Mouse (Mus musculus) limb, embryonic 14.5 days (tissue): ENCODE data around the gene Retn. TPM values are rescaled to one million over a fixed set of nuclear protein-coding genes. Genes with fewer than 3 reads are reported as not detected.

Experiments used
- ATAC-seq: fragments of 200-750 bp; cut with Nextera tagmentation; 2 replicates; pipeline ENCODE4 v1.8.0; 2017; ENCODE audit warnings: low read depth, moderate number of reproducible peaks, moderate TSS enrichment; ENCODE audit not compliant: low FRiP score
- DNase-seq: peaks from one replicate; pipeline ENCODE4 v3.0.0-alpha.2; 2015; ENCODE audit warnings: low spot score
- H3K27ac ChIP-seq: fragments of 300-500 bp; sonication (generic); replicated peaks from 2 replicates; pipeline ENCODE4 v1.5.1; 2014; ENCODE audit warnings: low read depth, mild to moderate bottlenecking, low read length, moderate library complexity, mixed read lengths
- H3K27me3 ChIP-seq: fragments of 300-500 bp; sonication (generic); 2 replicates; pipeline ENCODE4 v1.6.1; 2014; ENCODE audit warnings: low read length, mixed read lengths; ENCODE audit not compliant: control insufficient read depth, insufficient read depth
- H3K36me3 ChIP-seq: fragments of 300-500 bp; sonication (generic); 2 replicates; pipeline ENCODE4 v1.6.1; 2014; ENCODE audit warnings: mild to moderate bottlenecking, low read length, moderate library complexity, mixed read lengths; ENCODE audit not compliant: control insufficient read depth, insufficient read depth
- H3K4me1 ChIP-seq: fragments of 300-500 bp; sonication (generic); 2 replicates; pipeline ENCODE4 v1.6.1; 2014; ENCODE audit warnings: antibody characterized with exemption, low read length, mixed read lengths; ENCODE audit not compliant: control insufficient read depth, insufficient read depth
- H3K4me2 ChIP-seq: fragments of 300-500 bp; sonication (generic); replicated peaks from 2 replicates; pipeline ENCODE4 v1.6.1; 2014; ENCODE audit warnings: low read depth, mild to moderate bottlenecking, low read length, moderate library complexity; ENCODE audit not compliant: severe bottlenecking
- H3K4me3 ChIP-seq: fragments of 300-500 bp; sonication (generic); replicated peaks from 2 replicates; pipeline ENCODE4 v1.5.1; 2014; ENCODE audit warnings: low read length
- H3K9ac ChIP-seq: fragments of 300-500 bp; sonication (generic); 2 replicates; pipeline ENCODE4 v1.6.1; 2014; ENCODE audit warnings: mild to moderate bottlenecking, low read depth, low read length, moderate library complexity; ENCODE audit not compliant: severe bottlenecking
- H3K9me3 ChIP-seq: fragments of 300-500 bp; sonication (generic); 2 replicates; pipeline ENCODE4 v1.6.1; 2016; ENCODE audit warnings: low read length; ENCODE audit not compliant: control insufficient read depth
- POLR2A ChIP-seq: fragments of 200-500 bp; IDR thresholded peaks from 2 replicates; pipeline ENCODE4 v1.8.0; 2012; ENCODE audit warnings: inconsistent platforms, mild to moderate bottlenecking, moderate library complexity, borderline replicate concordance; ENCODE audit not compliant: insufficient read depth, insufficient read length; ENCODE audit errors: extremely low read depth
- WGBS: fragments of 180-500 bp; shearing (Covaris S2); extraction: QIAGEN DNeasy Blood & Tissue Kit; methylation state at CpG from one replicate; pipeline ENCODE4 v1.1.7; 2014; 5-methylcytosine and 5-hydroxymethylcytosine counted together
- polyA plus RNA-seq, 2 experiments: library from polyadenylated mRNA; depleted of rRNA in 1 of 2; stranded (reverse) in 1 of 2; unstranded in 1 of 2; fragments of >200 nt; fragmentation: Nextera tagmentation in 1 of 2; extraction: Ambion mirVana in 1 of 2; gene quantifications; 2 replicates each; pipeline versions ENCODE4 v1.2.1 to v1.2.3; 2012 to 2014

Retn gene
- polyA plus RNA-seq, 2 experiments: 0.08 TPM; not detected in 1

DNA sequence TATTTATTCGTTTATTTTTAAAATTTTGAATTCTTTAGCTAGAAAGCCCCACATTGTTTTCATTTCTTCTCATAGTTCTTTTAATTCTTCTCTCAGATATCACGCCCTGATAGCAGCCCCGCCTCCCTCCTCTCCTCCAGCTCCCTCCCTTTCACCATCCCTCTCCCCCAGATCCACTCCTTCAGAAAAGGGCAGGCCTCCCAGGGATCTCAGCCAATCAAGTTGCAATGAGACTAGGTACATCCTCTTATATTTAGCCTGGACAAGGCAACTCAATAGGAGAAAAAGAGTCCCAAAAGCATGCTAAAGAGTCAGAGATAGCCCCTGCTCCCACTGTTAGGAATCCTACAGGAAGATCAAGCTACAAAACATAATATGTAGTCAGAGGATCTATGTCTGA is 19.1 kb downstream of the Retn start:
- no peak overlapping the region for H3K4me2 ChIP-seq
- H3K4me3 ChIP-seq: no peak overlapping the region
- 53% methylated on average over 3 of the region's 3 CpGs for WGBS
- peaks cover 10% of the 10 kb centered on the region for H3K36me3 ChIP-seq
- no peaks in the 10 kb centered on the region for H3K27me3 ChIP-seq
- no peak for TF ChIP-seq POLR2A
- DNase-seq (no peak), ATAC-seq (no peak)
- no peak overlapping the region for H3K27ac ChIP-seq
- no peaks in the 10 kb centered on the region for H3K9me3 ChIP-seq
- no peak overlapping the region for H3K9ac ChIP-seq
- H3K4me1 ChIP-seq: peaks cover 7% of the 10 kb centered on the region

- Histone ChIP-seq H3K4me2 (peak within 1 kb of the TSS; percentile 89), H3K27ac (peak within 1 kb of the TSS; percentile 88), H3K4me1 (peaks cover 7% of the 10 kb centered on the region), H3K4me3 (peak within 1 kb of the TSS; percentile 90), H3K9ac (peak within 1 kb of the TSS; percentile 97), H3K36me3 (peaks cover 26% of the 10 kb centered on the region), H3K9me3 (no peaks in the 10 kb centered on the region), H3K27me3 (no peaks in the 10 kb centered on the region)
- DNase-seq (peak; percentile 93), ATAC-seq (peak; percentile 90)
- WGBS: 2% methylated on average over 60 of the region's 61 CpGs
- 0 out of 2 replicates have a peak, but pooled peaks have one; percentile 50 for TF ChIP-seq POLR2A
Measured at GRCm38 (mm10) chr8:3676131-3676992, 20.8 kb downstream of the Retn start, which contains the start of gene Trappc5. Trappc5 (plus strand) TSS chr8:3676299.

DNA sequence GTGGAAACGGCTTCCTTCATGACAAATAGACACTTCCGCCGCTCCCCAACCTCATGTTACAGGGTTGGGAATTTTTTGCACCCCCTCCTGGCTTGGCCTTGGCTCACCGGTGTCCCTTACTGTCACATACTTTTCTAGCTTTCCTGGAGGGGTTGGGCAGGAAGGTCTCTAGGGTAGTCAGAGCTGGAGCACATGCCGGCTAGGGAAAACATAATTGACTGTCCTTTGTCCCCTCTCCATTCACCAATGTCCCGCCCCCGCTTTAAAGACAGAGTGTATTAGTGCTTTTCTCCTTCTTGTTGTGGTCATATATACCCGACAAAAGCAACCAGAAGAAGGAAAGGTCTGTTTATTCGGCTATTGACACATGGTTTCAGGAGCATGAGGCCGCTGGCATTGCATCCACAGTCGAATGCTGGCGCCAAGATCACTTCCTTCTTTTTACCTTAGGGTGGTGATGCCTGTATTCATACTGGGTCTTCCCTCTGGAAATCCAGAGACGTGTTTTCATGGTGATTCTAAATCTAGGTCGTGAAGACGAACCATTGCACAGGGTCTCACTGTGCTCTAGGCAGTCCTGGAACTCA is 21.5 kb downstream of the Retn start:
- 0 out of 2 replicates have a peak, but pooled peaks have one; percentile 1 for ATAC-seq
- Histone ChIP-seq H3K4me2 (peak overlapping the region; percentile 89), H3K9ac (peak overlapping the region; percentile 97), H3K4me3 (peak overlapping the region; percentile 90), H3K27me3 (no peaks in the 10 kb centered on the region), H3K27ac (peak overlapping the region; percentile 88; the same call in 1 of the 2 replicates), H3K9me3 (no peaks in the 10 kb centered on the region), H3K36me3 (peaks cover 29% of the 10 kb centered on the region), H3K4me1 (peaks cover 7% of the 10 kb centered on the region)
- TF ChIP-seq POLR2A: no peak
- 4% methylated on average over 15 of the region's 15 CpGs for WGBS
- DNase-seq: no peak

DNA sequence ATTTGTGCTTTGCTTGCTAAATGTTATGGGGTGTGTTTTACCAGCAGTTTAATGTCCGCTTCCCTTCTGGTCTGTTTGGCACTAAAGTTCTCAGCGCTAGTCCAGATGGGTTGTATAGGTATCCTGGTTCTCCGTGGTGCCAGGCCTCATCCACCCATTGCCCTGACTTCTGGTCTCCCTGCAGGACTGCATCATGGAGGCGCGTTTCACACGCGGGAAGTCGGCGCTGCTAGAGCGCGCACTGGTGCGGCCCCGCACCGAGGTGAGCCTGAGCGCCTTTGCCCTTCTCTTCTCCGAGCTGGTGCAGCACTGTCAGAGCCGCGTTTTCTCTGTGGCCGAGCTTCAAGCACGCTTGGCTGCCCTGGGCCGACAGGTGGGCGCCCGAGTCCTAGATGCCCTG is 23.3 kb downstream of the Retn start:
- DNase-seq: no peak
- H3K27ac ChIP-seq: no peak overlapping the region
- no peak for ATAC-seq
- TF ChIP-seq POLR2A: no peak
- no peaks in the 10 kb centered on the region for H3K27me3 ChIP-seq
- H3K4me3 ChIP-seq: no peak overlapping the region
- WGBS: 96% methylated on average over 23 of the region's 23 CpGs
- H3K4me2 ChIP-seq: no peak overlapping the region
- peaks cover 7% of the 10 kb centered on the region for H3K4me1 ChIP-seq
- no peaks in the 10 kb centered on the region for H3K9me3 ChIP-seq
- H3K36me3 ChIP-seq: peaks cover 36% of the 10 kb centered on the region
- H3K9ac ChIP-seq: no peak overlapping the region

GRCm38 (mm10) chr8:3679236-3679635 is 23.7 kb downstream of the Retn start:
- no peaks in the 10 kb centered on the region for H3K27me3 ChIP-seq
- H3K4me2 ChIP-seq: no peak overlapping the region
- peaks cover 36% of the 10 kb centered on the region for H3K36me3 ChIP-seq
- no peak for TF ChIP-seq POLR2A
- DNase-seq (no peak), ATAC-seq (no peak)
- no peak overlapping the region for H3K9ac ChIP-seq
- H3K9me3 ChIP-seq: no peaks in the 10 kb centered on the region
- no peak overlapping the region for H3K27ac ChIP-seq
- H3K4me1 ChIP-seq: peaks cover 7% of the 10 kb centered on the region
- WGBS: 94% methylated on average over 23 of the region's 23 CpGs
- no peak overlapping the region for H3K4me3 ChIP-seq
